Mouse (Mus musculus) adipose tissue, adult 10 weeks (tissue): ENCODE measurements around the gene Glt8d1. TPM values are rescaled to one million over a fixed set of nuclear protein-coding genes. Genes with fewer than 3 reads are reported as not detected.

Source experiments
- polyA plus RNA-seq: library from polyadenylated mRNA; stranded (reverse); fragments of 350-450 nt; fragmentation: Illumina TruSeq; extraction: RNeasy Lipid Tissue Mini Kit (QIAGEN cat#74804); gene quantifications from one replicate; pipeline ENCODE4 v1.2.3, GENCODE M21; 2014; ENCODE audit warnings: low read depth, low replicate concordance

Gene Glt8d1
- polyA plus RNA-seq = 75.5 TPM

DNA sequence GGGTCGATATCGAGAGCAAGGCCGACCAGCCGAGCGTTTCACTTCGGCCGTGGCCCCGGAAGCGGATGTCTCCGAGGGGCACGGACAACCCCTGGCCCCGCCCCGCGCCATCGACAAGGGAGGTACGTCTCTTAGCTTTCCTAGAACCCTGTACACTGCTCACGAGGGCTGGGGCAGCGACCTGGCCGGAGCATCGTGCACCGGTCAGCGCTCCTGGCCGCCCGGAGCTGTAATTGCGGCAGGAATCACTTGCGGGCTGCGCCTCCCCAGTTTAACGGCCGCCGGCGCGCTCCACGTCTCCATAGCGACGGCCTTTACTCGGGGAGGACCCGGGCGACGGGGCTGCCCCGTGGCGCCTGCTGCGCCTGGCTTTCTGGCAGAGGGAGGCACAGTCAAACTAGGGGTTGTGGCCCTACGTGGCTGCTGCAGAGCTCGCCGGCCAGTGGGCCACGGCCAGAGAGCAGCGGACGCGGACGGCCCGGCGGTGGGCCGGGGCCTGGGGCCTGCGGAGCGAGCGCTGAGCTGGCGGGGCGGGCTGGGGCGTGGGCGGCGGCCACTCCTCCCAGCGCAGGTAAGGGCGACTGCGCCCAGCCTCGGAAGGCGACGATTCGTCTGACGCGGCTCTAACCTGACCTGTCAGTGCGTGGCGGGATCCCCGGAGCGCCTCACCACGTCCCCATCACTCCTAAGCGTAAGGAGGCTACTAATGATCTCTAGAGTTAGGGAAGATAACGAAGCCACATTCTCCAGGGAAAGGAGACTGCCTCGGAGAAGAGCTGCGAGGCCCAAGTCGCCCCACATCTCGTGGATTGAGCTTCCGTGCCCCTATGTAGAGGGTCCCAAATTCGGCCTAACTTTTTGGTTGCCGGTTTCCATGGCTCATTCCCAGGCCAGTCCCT is at the start of gene Glt8d1, which contains the start of gene Spcs1:
Gene Glt8d1, plus strand, starts transcription at position 94 of the 899 bp plus-strand sequence.
Gene Spcs1, minus strand, starts transcription at position 366 of the 899 bp plus-strand sequence.

DNA sequence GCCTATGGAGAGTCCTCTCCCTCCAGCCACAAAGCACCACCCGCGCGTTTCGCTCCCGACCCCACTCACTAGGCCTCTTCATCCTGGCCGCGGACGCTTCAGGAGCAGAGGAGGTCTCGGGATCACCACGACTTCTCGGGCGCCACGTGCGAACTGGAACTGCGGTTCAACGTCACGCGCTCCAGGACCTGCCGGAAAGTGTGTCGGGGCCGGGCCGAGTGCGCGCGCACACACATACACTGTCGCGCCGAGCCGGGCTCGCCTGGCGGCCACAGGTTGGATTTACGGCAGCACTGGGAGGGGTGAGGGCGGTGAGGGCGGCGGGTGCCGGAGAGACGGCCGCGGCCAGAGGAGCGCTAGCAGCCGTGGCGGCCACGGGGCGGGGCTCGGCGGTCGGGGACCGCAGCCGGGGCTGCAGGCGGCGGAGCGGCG is 17.7 kb downstream of the Glt8d1 start, which contains the start of the genes Pbrm1 and Gnl3:
Gene Pbrm1, plus strand, starts transcription at position 279 of the 432 bp plus-strand sequence.
Gene Gnl3, minus strand, starts transcription at position 293 of the 432 bp plus-strand sequence.

Other genes starting within 250 kb of the Glt8d1 start
- 35.8 TPM for gene Tmem110, start 175.8 kb upstream of the Glt8d1 start, polyA plus RNA-seq
- 20.8 TPM for gene Mustn1, start 122.2 kb upstream of the Glt8d1 start, polyA plus RNA-seq
- gene Itih4, start 114.9 kb upstream of the Glt8d1 start, polyA plus RNA-seq = 1.5 TPM
- 2.6 TPM for gene Itih3, start 77.6 kb upstream of the Glt8d1 start, polyA plus RNA-seq
- gene Itih1, start 58.1 kb upstream of the Glt8d1 start, polyA plus RNA-seq = not detected
- 13.6 TPM for gene Nek4, start 50.0 kb upstream of the Glt8d1 start, polyA plus RNA-seq
- gene Spcs1, start 272 bp downstream of the Glt8d1 start, polyA plus RNA-seq = 318 TPM
- 18.0 TPM for gene Pbrm1, start 17.7 kb downstream of the Glt8d1 start, polyA plus RNA-seq
- 43.5 TPM for gene Gnl3, start 17.8 kb downstream of the Glt8d1 start, polyA plus RNA-seq
- 34.3 TPM for gene Smim4, start 127.6 kb downstream of the Glt8d1 start, polyA plus RNA-seq
- 25.1 TPM for gene Nt5dc2, start 129.7 kb downstream of the Glt8d1 start, polyA plus RNA-seq
- 47.2 TPM for gene Stab1, start 167.2 kb downstream of the Glt8d1 start, polyA plus RNA-seq
- gene Tnnc1, start 206.9 kb downstream of the Glt8d1 start, polyA plus RNA-seq = 1.4 TPM
- gene Nisch, start 215.5 kb downstream of the Glt8d1 start, polyA plus RNA-seq = 268 TPM
- 16.2 TPM for gene Sema3g, start 216.5 kb downstream of the Glt8d1 start, polyA plus RNA-seq
- 38.3 TPM for gene Phf7, start 249.9 kb downstream of the Glt8d1 start, polyA plus RNA-seq